Mouse (Mus musculus) liver, adult 2 months (tissue): Measurements from ENCODE around the gene Pus7.

ENCODE experiments used
- CTCF ChIP-seq: fragments of 200-500 bp; IDR thresholded peaks from 2 replicates; pipeline ENCODE4 v1.5.1; 2011; ENCODE audit warnings: low read depth, low read length, control low read depth
- POLR2A ChIP-seq: fragments of 200-500 bp; IDR thresholded peaks from 2 replicates; pipeline ENCODE4 v1.6.1; 2011; ENCODE audit warnings: low read length, control low read depth; ENCODE audit not compliant: insufficient read depth; ENCODE audit errors: extremely low read depth

GRCm38 (mm10) chr5:23737111-23737510 lies 46.4 kb downstream of the Pus7 start:
- TF ChIP-seq CTCF (no peak), POLR2A (no peak)
